Mouse (Mus musculus) ES-Bruce4 (cell line): Measurements from ENCODE around the gene Pdcd1lg2. TPM values are rescaled to one million over a fixed set of nuclear protein-coding genes. Genes with fewer than 3 reads are reported as not detected.

Experiments used
- H3K27ac ChIP-seq: 2 replicates; pipeline ENCODE4 v1.5.1; 2012; ENCODE audit warnings: low read length, inconsistent platforms; ENCODE audit not compliant: insufficient read depth
- H3K27me3 ChIP-seq: 2 replicates; pipeline ENCODE4 v1.6.1; 2012; ENCODE audit warnings: mild to moderate bottlenecking, low read length, inconsistent platforms; ENCODE audit not compliant: control insufficient read depth, poor library complexity, insufficient read depth, severe bottlenecking
- H3K36me3 ChIP-seq: 2 replicates; pipeline ENCODE4 v1.6.1; 2012; ENCODE audit warnings: inconsistent platforms, mild to moderate bottlenecking, low read length, moderate library complexity; ENCODE audit not compliant: control insufficient read depth, poor library complexity, insufficient read depth, severe bottlenecking
- H3K4me1 ChIP-seq: one replicate; pipeline ENCODE4 v1.8.1; 2011; ENCODE audit warnings: low read length; ENCODE audit not compliant: control insufficient read depth, insufficient read depth
- H3K4me3 ChIP-seq: 2 replicates; pipeline ENCODE4 v1.5.1; 2011; ENCODE audit warnings: low read depth, mild to moderate bottlenecking, low read length
- H3K9ac ChIP-seq: 2 replicates; pipeline ENCODE4 v1.6.1; 2012; ENCODE audit warnings: low read depth, mild to moderate bottlenecking, inconsistent platforms; ENCODE audit not compliant: poor library complexity, severe bottlenecking
- H3K9me3 ChIP-seq: replicated peaks from 2 replicates; pipeline ENCODE4 v1.6.1; 2012; ENCODE audit warnings: mild to moderate bottlenecking, low read length, inconsistent platforms; ENCODE audit not compliant: control insufficient read depth, poor library complexity, insufficient read depth, severe bottlenecking
- CTCF ChIP-seq: IDR thresholded peaks from one replicate; pipeline ENCODE4 v1.8.1; 2011; ENCODE audit warnings: low read depth, low read length
- EP300 ChIP-seq: IDR thresholded peaks from 2 replicates; pipeline ENCODE4 v1.6.1; 2011; ENCODE audit warnings: low read depth, low read length; ENCODE audit not compliant: insufficient read depth
- POLR2A ChIP-seq: IDR thresholded peaks from one replicate; pipeline ENCODE4 v1.8.1; 2011; ENCODE audit warnings: low read length; ENCODE audit not compliant: insufficient read depth
- polyA plus RNA-seq: library from polyadenylated mRNA; stranded (reverse); fragments of >200 nt; gene quantifications from 2 replicates; pipeline ENCODE4 v1.2.4, GENCODE M21; 2011; ENCODE audit warnings: low read depth; ENCODE audit not compliant: missing spikeins, insufficient read depth, insufficient read length

Pdcd1lg2 gene
- polyA plus RNA-seq, 1 experiment: not detected

DNA sequence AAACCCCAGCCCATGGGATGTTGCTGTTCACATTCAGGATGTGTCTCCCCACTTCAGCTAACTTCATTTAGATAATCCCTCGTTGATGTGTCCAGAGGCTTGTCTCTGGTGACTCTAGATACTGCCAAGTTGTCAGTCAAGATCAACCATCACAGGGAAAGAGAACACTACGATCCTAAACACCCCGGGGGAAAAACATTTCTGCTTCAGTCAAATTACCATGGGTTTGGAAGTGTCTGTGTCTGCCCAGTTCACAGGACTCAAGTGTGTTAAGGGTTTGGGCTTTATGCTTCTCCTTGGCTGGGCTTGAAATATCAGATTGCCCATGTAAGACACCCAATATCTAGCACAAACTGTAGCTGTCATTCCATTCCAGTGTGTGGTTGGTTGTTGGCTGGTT, 71.9 kb downstream of the Pdcd1lg2 start:
- no peaks in the 10 kb centered on the region for H3K36me3 ChIP-seq
- TF ChIP-seq POLR2A (no peak), CTCF (no peak), EP300 (no peak)
- no peaks in the 10 kb centered on the region for H3K4me1 ChIP-seq
- H3K27ac ChIP-seq: no peak overlapping the region
- no peaks in the 10 kb centered on the region for H3K9me3 ChIP-seq
- no peak overlapping the region for H3K9ac ChIP-seq
- H3K4me3 ChIP-seq: no peak overlapping the region
- no peaks in the 10 kb centered on the region for H3K27me3 ChIP-seq

DNA sequence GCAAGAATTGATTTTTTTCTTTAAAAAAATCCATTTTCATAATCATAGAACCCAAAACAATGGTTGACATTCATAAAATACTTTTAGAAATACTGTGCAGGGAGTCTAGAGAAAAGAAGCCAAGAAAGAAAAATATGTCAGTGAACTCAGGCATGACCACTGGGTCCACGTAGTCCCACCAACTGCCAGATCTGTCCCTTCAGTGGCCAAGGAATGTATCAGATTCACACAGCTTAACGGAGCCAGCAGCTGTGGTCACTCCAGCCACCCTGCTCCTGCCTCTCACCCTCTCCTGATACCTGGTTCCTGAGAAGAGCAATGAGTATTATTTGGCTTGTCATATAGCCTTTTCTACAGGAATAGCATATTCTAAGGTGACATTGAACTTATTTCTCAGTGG, 72.7 kb downstream of the Pdcd1lg2 start:
- no peak for TF ChIP-seq EP300
- no peak for TF ChIP-seq POLR2A
- TF ChIP-seq CTCF: no peak
- Histone ChIP-seq H3K4me1 (no peaks in the 10 kb centered on the region), H3K9ac (no peak overlapping the region), H3K9me3 (no peaks in the 10 kb centered on the region), H3K27ac (no peak overlapping the region), H3K4me3 (no peak overlapping the region), H3K27me3 (no peaks in the 10 kb centered on the region), H3K36me3 (no peaks in the 10 kb centered on the region)

DNA sequence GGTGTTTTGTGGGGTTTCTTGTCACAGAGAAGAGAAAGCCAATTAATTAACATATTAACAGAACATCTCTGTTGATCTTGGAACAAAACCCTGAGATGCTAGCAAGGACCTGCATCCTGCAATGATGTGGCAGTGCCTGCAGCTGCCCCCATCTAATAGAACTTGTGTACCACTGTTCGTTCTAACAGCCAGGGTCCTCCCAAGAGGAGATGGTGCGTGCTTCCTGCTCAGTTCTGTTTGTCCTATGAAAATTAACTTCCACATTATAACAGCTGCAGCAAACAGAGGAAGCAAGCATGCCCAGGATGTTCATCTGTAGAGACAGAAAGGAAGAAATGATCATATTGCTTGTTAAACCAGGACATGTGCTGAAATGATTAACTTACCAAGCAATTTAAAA, 73.8 kb downstream of the Pdcd1lg2 start:
- no peaks in the 10 kb centered on the region for H3K36me3 ChIP-seq
- no peaks in the 10 kb centered on the region for H3K9me3 ChIP-seq
- no peaks in the 10 kb centered on the region for H3K4me1 ChIP-seq
- TF ChIP-seq POLR2A (no peak), CTCF (no peak), EP300 (no peak)
- H3K27me3 ChIP-seq: no peaks in the 10 kb centered on the region
- H3K9ac ChIP-seq: no peak overlapping the region
- H3K27ac ChIP-seq: no peak overlapping the region
- H3K4me3 ChIP-seq: no peak overlapping the region

- TF ChIP-seq CTCF: no peak
- TF ChIP-seq EP300: no peak
- TF ChIP-seq POLR2A: no peak
- no peak overlapping the region for H3K9ac ChIP-seq
- no peaks in the 10 kb centered on the region for H3K4me1 ChIP-seq
- H3K36me3 ChIP-seq: no peaks in the 10 kb centered on the region
- H3K9me3 ChIP-seq: no peaks in the 10 kb centered on the region
- H3K27me3 ChIP-seq: no peaks in the 10 kb centered on the region
- no peak overlapping the region for H3K27ac ChIP-seq
- H3K4me3 ChIP-seq: no peak overlapping the region
Observed at GRCm38 (mm10) chr19:29485257-29485948, 74.7 kb downstream of the Pdcd1lg2 start.

DNA sequence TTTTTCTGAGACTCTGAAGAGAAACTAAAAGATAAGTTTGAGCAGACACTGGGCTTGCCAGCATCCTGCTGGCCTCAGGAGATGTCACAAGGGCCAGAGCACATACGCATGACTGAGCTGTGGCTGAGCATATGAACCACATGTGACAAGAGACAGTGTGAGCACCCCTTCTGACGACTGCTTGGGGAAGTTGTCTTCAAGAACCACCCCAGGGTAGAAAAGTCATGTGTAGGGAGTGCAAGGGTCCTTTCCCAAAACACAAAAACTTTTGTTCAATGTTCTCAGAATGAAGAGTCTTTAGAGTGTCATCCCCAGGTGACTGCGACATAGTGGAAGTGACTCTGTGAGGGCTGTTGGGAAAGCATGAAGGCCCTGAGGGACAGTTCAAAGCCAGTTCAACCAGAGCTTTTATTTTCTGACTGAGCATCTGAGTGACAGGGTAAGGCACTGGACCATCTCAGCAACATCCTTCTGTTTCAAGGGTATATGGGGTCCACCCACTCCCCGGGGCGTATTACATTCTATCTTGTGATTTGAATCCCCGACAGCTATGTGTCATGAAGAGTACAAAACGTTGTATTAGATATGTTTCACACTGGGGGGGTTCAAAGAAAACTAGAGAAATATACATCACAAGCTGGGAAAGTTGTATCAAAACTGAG, 76.0 kb downstream of the Pdcd1lg2 start:
- TF ChIP-seq POLR2A (no peak), EP300 (no peak), CTCF (no peak)
- Histone ChIP-seq H3K9ac (no peak overlapping the region), H3K9me3 (no peaks in the 10 kb centered on the region), H3K36me3 (no peaks in the 10 kb centered on the region), H3K4me1 (no peaks in the 10 kb centered on the region), H3K4me3 (no peak overlapping the region), H3K27me3 (no peaks in the 10 kb centered on the region), H3K27ac (no peak overlapping the region)

- TF ChIP-seq POLR2A (no peak), CTCF (no peak), EP300 (no peak)
- Histone ChIP-seq H3K36me3 (no peaks in the 10 kb centered on the region), H3K4me3 (no peak overlapping the region), H3K27me3 (no peaks in the 10 kb centered on the region), H3K4me1 (no peaks in the 10 kb centered on the region), H3K9me3 (no peaks in the 10 kb centered on the region), H3K27ac (no peak overlapping the region), H3K9ac (no peak overlapping the region)
Observed at GRCm38 (mm10) chr19:29487326-29488072, 76.8 kb downstream of the Pdcd1lg2 start.
